Mouse (Mus musculus): ENCODE data around the gene Fam25c. TPM values are rescaled to one million over a fixed set of nuclear protein-coding genes. Genes with fewer than 3 reads are reported as not detected.

Fam25c gene
- total and polyA plus RNA-seq, 3 experiments: not detected

- Histone ChIP-seq H3K4me1 (ENCODE audit: control insufficient read depth in 1 of 2, insufficient read depth in 2 of 2, low read length in 2 of 2) (peaks cover 16 to 21% of the 10 kb centered on the region in 2 experiments), H3K36me3 (ENCODE audit: control insufficient read depth in 1 of 2, insufficient read depth in 2 of 2, low read length in 2 of 2) (peaks cover 3 to 28% of the 10 kb centered on the region in 2 experiments), H3K79me2 (ENCODE audit: control insufficient read depth, insufficient read depth, low read length, poor library complexity) (no peaks in the 10 kb centered on the region), H3K27me3 (ENCODE audit: control insufficient read depth in 1 of 2, insufficient read depth in 2 of 2, low read length in 2 of 2) (no peaks in the 10 kb centered on the region), H3K9me3 (replicated peaks; ENCODE audit: insufficient read depth, low read length) (no peaks in the 10 kb centered on the region), H3K4me3 (ENCODE audit: control insufficient read depth in 1 of 2, insufficient read depth in 1 of 2, low read depth in 2 of 2, low read length in 2 of 2) (no peak overlapping the region), H3K27ac (ENCODE audit: control insufficient read depth, low read depth, low read length) (no peak overlapping the region), H3K9ac (ENCODE audit: control insufficient read depth, low read depth, low read length, poor library complexity, severe bottlenecking) (no peak overlapping the region)
- TF ChIP-seq CTCF (IDR thresholded peaks at IDR 0.05 in 2 of 3, conservative IDR thresholded peaks at IDR 0.05 in 1 of 3; ENCODE audit: control insufficient read depth in 1 of 3, insufficient read depth in 1 of 3, low read depth in 2 of 3, low read length in 3 of 3, poor library complexity in 1 of 3, severe bottlenecking in 1 of 3) (peak in 1 of 3 experiments; percentile 31; a peak in 2 of 6 replicates), NELFE (IDR thresholded peaks at IDR 0.05; ENCODE audit: low read depth, low read length) (no peak)
- DNase-seq (ENCODE audit: low read depth, low spot score): no peak
Observed at GRCm38 (mm10) chr14:34345771-34346566, 9.3 kb downstream of the Fam25c start.

DNA sequence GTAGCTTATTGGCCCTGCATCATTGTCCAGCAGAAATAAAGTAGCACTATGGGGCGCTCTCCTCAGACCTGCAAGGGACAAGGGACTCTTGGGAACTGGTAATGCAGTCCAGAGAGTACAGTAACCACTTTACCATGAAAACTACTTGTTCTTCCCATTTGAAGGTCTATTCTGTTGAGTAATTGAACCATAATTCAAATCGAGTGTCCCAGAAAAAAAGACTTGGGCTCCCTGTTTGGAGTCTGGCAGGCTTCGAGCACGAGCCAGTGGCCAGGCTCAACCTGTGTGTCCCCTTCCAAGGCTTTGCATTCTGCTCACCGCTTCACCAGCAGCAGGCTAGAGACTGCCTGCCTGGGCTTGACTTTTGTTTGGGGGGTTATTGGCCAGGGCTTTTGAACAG lies 10.9 kb downstream of the Fam25c start:
- no peak overlapping the region for H3K27ac ChIP-seq (ENCODE audit: control insufficient read depth, low read depth, low read length)
- peaks cover 16 to 21% of the 10 kb centered on the region in 2 experiments for H3K4me1 ChIP-seq (ENCODE audit: control insufficient read depth in 1 of 2, insufficient read depth in 2 of 2, low read length in 2 of 2)
- DNase-seq (ENCODE audit: low read depth, low spot score): no peak
- no peak overlapping the region for H3K4me3 ChIP-seq (ENCODE audit: control insufficient read depth in 1 of 2, insufficient read depth in 1 of 2, low read depth in 2 of 2, low read length in 2 of 2)
- no peaks in the 10 kb centered on the region for H3K27me3 ChIP-seq (ENCODE audit: control insufficient read depth in 1 of 2, insufficient read depth in 2 of 2, low read length in 2 of 2)
- TF ChIP-seq GATA1 (IDR thresholded peaks at IDR 0.05; ENCODE audit: low read depth, low read length): no peak
- no peak for TF ChIP-seq ZC3H11A (IDR thresholded peaks at IDR 0.05; ENCODE audit: low read depth, low read length)
- no peak for TF ChIP-seq ETS1 (IDR thresholded peaks at IDR 0.05; ENCODE audit: low read depth, low read length)
- TF ChIP-seq CHD1 (IDR thresholded peaks at IDR 0.05; ENCODE audit: low read depth, low read length): no peak
- no peak for TF ChIP-seq RAD21 (IDR thresholded peaks at IDR 0.05; ENCODE audit: low read depth, low read length)
- no peak for TF ChIP-seq MXI1 (IDR thresholded peaks at IDR 0.05; ENCODE audit: low read depth, low read length)
- H3K9me3 ChIP-seq (replicated peaks; ENCODE audit: insufficient read depth, low read length): no peaks in the 10 kb centered on the region
- no peak overlapping the region for H3K9ac ChIP-seq (ENCODE audit: control insufficient read depth, low read depth, low read length, poor library complexity, severe bottlenecking)
- peaks cover 5 to 28% of the 10 kb centered on the region in 2 experiments for H3K36me3 ChIP-seq (ENCODE audit: control insufficient read depth in 1 of 2, insufficient read depth in 2 of 2, low read length in 2 of 2)
- no peaks in the 10 kb centered on the region for H3K79me2 ChIP-seq (ENCODE audit: control insufficient read depth, insufficient read depth, low read length, poor library complexity)

GRCm38 (mm10) chr14:34343078-34343477 lies 12.2 kb downstream of the Fam25c start:
- DNase-seq (ENCODE audit: low read depth, low spot score): peak; percentile 89
- H3K36me3 ChIP-seq (ENCODE audit: control insufficient read depth in 1 of 2, insufficient read depth in 2 of 2, low read length in 2 of 2): peaks cover 5 to 28% of the 10 kb centered on the region in 2 experiments
- H3K27ac ChIP-seq (ENCODE audit: control insufficient read depth, low read depth, low read length): peak overlapping the region; percentile 94
- H3K27me3 ChIP-seq (ENCODE audit: control insufficient read depth in 1 of 2, insufficient read depth in 2 of 2, low read length in 2 of 2): no peaks in the 10 kb centered on the region
- peaks cover 16 to 21% of the 10 kb centered on the region in 2 experiments for H3K4me1 ChIP-seq (ENCODE audit: control insufficient read depth in 1 of 2, insufficient read depth in 2 of 2, low read length in 2 of 2)
- H3K9ac ChIP-seq (ENCODE audit: control insufficient read depth, low read depth, low read length, poor library complexity, severe bottlenecking): peak overlapping the region; percentile 31
- no peak overlapping the region for H3K4me3 ChIP-seq (ENCODE audit: control insufficient read depth in 1 of 2, insufficient read depth in 1 of 2, low read depth in 2 of 2, low read length in 2 of 2)
- H3K9me3 ChIP-seq (replicated peaks; ENCODE audit: insufficient read depth, low read length): no peaks in the 10 kb centered on the region
- no peaks in the 10 kb centered on the region for H3K79me2 ChIP-seq (ENCODE audit: control insufficient read depth, insufficient read depth, low read length, poor library complexity)
- TF ChIP-seq GATA1 (IDR thresholded peaks at IDR 0.05; ENCODE audit: low read depth, low read length): peak; percentile 96
- TF ChIP-seq NELFE (IDR thresholded peaks at IDR 0.05; ENCODE audit: low read depth, low read length): no peak
- peak; percentile 77 for TF ChIP-seq MAFK (IDR thresholded peaks at IDR 0.05; ENCODE audit: borderline replicate concordance, low read depth, low read length)
- peak; percentile 86 for TF ChIP-seq TCF12 (IDR thresholded peaks at IDR 0.05; ENCODE audit: low read depth, low read length)
- peak; percentile 41; the same call in 1 of the 2 replicates for TF ChIP-seq TBP (IDR thresholded peaks at IDR 0.05; ENCODE audit: low read depth, low read length)
- peak; percentile 64; the same call in 1 of the 2 replicates for TF ChIP-seq E2F4 (IDR thresholded peaks at IDR 0.05; ENCODE audit: borderline replicate concordance, low read depth, low read length)
- TF ChIP-seq MEF2A (IDR thresholded peaks at IDR 0.05; ENCODE audit: extremely low read depth, insufficient replicate concordance, low read depth, low read length, poor library complexity, severe bottlenecking): no peak
- no peak for TF ChIP-seq MAZ (IDR thresholded peaks at IDR 0.05; ENCODE audit: low read depth, low read length)
- TF ChIP-seq TAL1 (IDR thresholded peaks at IDR 0.05; ENCODE audit: low read length): peak; percentile 62
- no peak for TF ChIP-seq NRF1 (IDR thresholded peaks at IDR 0.05; ENCODE audit: insufficient read depth, low read depth, low read length, poor library complexity, severe bottlenecking)
- TF ChIP-seq JUND (IDR thresholded peaks at IDR 0.05; ENCODE audit: low read depth, low read length): peak; percentile 82
- peak; percentile 57; the same call in 1 of the 2 replicates for TF ChIP-seq ELF1 (IDR thresholded peaks at IDR 0.05; ENCODE audit: low read depth, low read length)
- peak; percentile 56; the same call in 1 of the 2 replicates for TF ChIP-seq HCFC1 (IDR thresholded peaks at IDR 0.05; ENCODE audit: low read depth, low read length)
- TF ChIP-seq GABPA (IDR thresholded peaks at IDR 0.05; ENCODE audit: low read depth, low read length): peak; percentile 54; the same call in 1 of the 2 replicates
- TF ChIP-seq RAD21 (IDR thresholded peaks at IDR 0.05; ENCODE audit: low read depth, low read length): no peak
- TF ChIP-seq ZNF384 (IDR thresholded peaks at IDR 0.05; ENCODE audit: low read depth, low read length): 0 out of 2 replicates have a peak, but pooled peaks have one; percentile 31
- TF ChIP-seq RCOR1 (IDR thresholded peaks at IDR 0.05; ENCODE audit: low read depth, low read length): peak; percentile 75
- peak; percentile 83 for TF ChIP-seq MAX (IDR thresholded peaks at IDR 0.05; ENCODE audit: low read length)
- no peak for TF ChIP-seq CHD1 (IDR thresholded peaks at IDR 0.05; ENCODE audit: low read depth, low read length)

All from MEL (cell line).